Mouse (Mus musculus): Measurements from ENCODE around the gene Grhl1.
"Not testable (repeated sequence)": the region's sequence is repeated elsewhere in the genome, so short reads cannot be mapped to it uniquely, and the experiment has no call there.

The Grhl1 gene

DNA sequence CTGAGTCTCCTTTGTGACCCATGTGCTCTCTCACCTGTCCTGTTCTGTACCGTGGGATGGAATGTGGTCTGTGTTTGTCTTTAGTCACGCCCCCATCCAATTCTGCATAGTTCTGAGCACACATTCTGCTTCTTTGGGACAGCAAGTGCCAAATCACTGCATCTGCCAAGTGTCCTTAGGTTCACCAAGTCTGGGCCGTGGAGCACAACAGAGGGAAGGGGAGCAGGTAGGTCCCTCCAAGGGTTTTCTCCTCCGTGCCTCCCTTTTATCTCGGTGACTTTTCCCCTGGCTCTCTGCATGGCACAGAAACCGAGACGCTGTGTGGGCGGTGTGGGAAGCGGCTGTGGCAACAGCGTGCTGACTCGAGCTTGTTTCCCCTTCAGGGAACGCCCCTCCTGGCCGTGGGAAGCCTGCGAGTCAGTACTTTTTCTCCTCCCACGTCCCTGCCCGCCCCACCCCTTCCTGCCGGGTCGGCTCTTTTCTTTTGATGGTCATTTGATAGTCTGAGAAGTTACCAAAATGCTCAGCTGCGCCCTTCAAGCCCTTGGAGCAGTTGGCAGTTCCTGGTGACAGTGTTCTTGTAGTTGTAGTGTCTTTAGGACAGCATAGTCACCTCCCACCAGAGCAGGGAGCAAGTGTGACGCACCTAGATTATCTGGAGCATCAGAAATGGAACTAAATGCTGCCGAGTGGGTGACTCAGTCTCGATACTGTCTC, 21.0 kb downstream of the Grhl1 start:
- peak; percentile 79 to 82 for DNase-seq

GRCm38 (mm10) chr12:24597376-24597775, 25.3 kb downstream of the Grhl1 start:
- DNase-seq = no peak

DNA sequence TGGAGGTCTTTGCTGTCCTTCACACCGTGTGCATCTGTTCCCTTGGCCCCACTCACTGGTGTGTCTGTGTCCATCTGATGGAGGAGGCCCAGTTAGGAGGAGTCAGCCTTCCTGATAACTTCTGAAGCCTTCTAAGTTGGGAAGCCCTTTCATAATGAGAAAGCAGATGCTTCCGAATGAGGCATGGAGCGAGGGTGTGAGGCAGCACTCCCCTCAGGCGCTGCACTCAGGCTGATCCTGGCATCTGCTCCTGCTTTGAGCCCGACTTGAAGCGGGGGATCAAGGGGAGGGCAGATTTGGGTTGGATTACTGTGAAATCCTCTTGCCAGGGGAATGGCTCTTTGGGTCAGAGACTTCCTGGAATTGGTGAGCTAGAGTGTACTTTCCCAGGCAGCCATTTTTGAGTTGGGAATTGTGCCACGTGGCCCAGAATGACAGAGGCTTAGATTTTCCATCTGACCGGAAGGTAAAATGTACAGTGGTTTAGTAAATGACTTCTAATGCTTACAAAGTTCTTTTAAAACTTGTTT, 27.3 kb downstream of the Grhl1 start:
- DNase-seq = no peak

- no peak for DNase-seq
Observed at GRCm38 (mm10) chr12:24600074-24600473, 28.0 kb downstream of the Grhl1 start.

- DNase-seq = peak; percentile 63 to 68
Observed at GRCm38 (mm10) chr12:24600806-24601205, 28.7 kb downstream of the Grhl1 start.

GRCm38 (mm10) chr12:24603266-24603665, 31.2 kb downstream of the Grhl1 start:
- DNase-seq = peak; percentile 54 to 61

DNA sequence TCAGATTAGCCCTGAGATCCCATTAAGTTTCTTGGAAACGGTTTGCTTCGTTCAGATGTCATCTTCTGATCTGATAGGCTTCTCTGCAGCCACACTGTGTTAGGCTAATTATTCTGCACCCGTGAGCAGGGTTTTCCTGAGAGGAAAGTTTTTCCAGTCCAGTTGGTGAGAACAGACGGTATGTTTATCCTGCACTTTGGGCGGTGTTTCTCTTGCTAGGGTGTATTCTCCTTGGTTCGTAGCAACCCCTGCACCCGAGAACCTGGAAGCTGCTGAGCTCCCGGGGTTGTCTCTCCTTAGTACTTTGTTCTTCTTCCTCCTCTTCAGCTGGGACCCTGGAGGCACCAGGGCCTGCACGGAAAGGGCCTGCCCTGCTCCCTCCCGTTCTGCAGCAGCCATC, 34.1 kb downstream of the Grhl1 start:
- no peak for DNase-seq

GRCm38 (mm10) chr12:24612591-24612990, 40.5 kb downstream of the Grhl1 start:
- no peak for DNase-seq

DNA sequence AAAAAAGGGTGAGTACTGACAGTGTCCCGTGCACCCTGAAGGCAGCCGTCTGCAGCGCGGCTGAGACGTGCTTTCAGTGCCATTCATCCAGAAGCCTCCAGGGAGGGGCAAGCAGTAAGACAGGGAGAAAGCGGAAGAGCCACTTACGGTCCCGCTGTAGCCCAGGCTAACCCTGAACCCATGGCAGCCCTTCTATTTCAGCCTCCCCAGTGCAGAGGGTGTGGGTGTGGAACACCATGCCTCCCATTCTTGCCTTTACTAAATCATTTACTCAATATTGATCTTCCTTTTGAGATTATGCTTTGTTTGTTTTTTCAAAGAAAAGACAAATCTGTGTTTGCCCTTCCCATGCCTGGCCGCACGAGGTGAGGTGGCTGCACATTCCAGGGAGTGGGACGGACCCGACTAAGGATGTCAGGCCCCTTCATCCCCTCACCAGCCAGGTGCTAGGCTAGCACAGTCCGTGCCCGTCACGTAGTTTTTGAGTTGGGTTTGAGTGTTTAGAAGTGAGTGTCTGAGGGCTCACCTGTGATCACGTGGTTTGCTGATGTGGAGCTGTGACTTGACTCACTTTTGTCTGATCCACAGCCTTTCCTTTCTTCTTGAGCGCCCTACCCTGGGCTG, 42.5 kb downstream of the Grhl1 start:
- no peak for DNase-seq

DNA sequence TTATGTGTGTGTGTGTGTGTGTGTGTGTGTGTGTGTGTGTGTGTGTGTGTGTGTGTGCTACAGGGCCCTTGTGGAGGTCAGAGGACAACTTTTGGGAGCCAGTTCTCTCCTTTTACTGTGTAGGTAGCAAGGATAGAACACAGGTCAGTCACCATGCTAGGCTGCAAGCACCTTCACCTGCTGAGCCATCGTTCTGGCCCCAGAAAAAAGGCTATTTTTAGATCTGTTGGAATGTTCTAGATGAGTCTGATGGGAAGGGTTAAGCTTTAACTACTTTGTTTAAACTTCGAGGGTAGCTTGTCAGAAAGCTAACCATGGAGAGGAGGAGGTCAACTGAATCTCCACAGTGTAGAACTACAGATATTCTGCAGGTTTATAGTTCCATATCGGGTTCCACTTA, 43.1 kb downstream of the Grhl1 start:
- DNase-seq = no peak

- DNase-seq = no peak
Observed at GRCm38 (mm10) chr12:24619436-24619835, 47.4 kb downstream of the Grhl1 start.

- no peak for DNase-seq
Observed at GRCm38 (mm10) chr12:24623486-24624251, 51.6 kb downstream of the Grhl1 start.

DNA sequence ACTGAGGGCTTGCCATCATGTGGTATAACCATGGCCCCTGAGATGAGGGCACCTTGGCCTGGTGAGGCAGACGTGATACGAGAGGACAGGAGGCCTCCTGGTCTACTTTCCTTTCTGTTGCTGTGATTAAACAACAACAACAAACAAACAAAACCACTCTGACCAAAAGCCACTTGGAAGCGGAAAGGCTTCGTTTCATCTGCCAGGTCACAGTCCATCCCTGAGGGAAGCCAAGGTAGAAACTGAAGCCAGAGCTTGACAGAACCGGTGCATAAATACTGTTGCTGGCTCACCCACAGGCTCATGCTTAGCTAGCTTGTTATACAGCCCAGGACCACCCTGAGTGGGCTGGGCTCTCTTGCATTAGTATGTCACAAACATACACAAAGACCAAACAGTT, 54.3 kb downstream of the Grhl1 start:
- DNase-seq = no peak

DNA sequence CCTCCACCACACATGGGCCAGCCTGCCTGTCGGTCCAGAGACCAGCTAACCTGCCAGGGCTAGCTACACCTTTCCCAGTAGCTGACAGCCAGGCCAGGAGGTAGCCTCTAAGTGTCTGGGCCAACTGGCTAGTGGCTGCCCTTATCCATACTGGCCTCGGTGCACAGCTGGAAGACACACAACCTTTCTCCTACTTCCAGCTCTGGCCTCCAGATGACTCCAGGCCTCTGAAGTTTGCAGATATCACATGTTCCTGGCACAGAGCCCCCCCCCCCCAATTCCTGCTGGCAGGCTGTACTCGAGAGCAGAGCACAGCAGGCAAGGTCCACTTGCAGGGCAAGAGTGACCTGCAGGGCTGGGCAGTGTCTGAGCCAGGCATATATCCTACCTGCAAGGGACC, 55.1 kb downstream of the Grhl1 start:
- DNase-seq = no peak

- DNase-seq = peak; percentile 17 to 19
Observed at GRCm38 (mm10) chr12:24630220-24630619, 58.1 kb downstream of the Grhl1 start.

DNA sequence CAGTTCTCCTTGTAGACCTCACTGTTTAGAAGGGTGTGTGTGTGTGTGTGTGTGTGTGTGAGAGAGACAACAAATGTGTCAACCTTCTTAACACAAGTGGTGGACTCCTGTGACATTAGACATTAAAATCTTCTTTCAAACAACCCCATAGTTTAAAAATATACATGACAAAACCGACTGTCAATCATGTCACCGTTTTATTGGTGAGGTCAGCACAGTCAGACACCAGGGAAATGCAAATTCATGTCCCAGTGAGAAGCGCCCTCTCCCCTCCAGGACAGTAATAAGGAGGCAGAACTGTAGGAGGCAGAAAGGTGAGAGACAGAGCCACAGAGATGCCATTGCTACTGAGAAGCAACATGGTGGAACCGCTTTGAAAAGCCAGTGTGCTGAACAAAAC, 60.3 kb downstream of the Grhl1 start:
- DNase-seq = no peak

DNA sequence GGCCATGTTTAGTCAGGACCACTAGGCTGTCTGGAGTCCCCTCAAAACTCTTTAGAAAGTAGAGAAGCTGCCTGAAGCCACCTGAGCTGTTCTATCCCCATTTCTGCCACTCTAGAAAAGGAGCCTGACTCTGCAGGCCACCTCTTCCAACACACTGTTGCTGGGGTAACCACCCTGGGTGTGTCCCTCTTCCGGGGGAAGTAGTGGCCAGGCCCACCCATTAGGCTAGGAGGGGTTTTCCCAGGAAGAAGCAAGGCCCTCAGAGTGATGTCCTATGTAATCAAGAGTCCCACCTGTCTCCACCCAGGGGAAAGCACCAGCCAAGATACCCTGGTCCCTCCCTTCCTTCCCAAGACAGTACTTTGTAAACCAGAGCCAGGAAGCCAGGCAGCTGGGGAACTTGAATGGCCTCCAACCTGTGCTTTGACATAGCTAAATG, 61.7 kb downstream of the Grhl1 start:
- DNase-seq = no peak

- no peak for DNase-seq
Observed at GRCm38 (mm10) chr12:24634212-24634611, 62.1 kb downstream of the Grhl1 start.

DNA sequence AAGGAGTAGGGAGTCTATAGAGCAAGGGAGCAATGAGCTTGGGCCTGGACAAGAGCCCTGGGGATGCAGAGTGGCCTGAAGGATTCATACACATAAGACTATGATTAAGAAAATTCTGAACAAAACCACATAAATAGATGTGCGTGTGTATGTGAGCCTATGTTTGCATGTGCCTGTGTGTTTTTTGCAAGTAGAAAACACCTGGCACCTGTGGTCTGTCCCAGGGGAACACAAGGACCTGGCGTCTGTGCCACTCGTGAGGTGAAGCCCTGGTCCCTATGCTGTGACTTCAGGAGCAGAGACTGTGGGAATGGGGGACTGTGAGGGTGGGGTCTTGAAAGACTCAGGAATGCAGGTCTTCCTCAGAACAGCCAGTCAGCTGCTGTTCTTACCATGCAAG, 62.6 kb downstream of the Grhl1 start:
- no peak for DNase-seq

GRCm38 (mm10) chr12:24638787-24639186, 66.7 kb downstream of the Grhl1 start:
- not testable (repeated sequence) for DNase-seq

GRCm38 (mm10) chr12:24642370-24642802, 70.3 kb downstream of the Grhl1 start:
- no peak for DNase-seq

DNA sequence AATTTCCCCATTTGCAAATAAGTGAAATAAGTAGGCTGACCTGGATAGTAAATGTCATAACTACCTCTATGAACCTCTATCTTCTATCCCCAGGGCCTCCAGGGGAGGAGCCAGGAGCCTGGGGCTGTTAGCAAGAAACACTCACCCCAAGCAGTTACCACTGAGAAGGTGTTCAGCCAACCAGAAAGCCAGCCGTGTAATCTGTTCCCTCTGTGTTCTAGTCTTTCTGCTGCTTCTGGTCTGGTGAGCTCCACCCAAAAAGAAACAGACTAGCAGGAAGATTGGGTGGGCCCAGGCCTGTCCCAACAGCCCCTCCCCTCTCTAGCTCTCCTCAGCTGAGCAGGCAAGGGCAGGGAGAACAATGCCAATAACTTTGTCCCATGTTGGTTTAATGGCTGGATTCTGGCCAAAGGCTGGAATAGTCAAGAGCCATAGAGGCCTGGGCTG, 72.1 kb downstream of the Grhl1 start:
- DNase-seq = no peak

- DNase-seq = no peak
Observed at GRCm38 (mm10) chr12:24645901-24646300, 73.8 kb downstream of the Grhl1 start.
